Mouse (Mus musculus): Measurements from ENCODE around the gene Dao.

Dao gene

DNA sequence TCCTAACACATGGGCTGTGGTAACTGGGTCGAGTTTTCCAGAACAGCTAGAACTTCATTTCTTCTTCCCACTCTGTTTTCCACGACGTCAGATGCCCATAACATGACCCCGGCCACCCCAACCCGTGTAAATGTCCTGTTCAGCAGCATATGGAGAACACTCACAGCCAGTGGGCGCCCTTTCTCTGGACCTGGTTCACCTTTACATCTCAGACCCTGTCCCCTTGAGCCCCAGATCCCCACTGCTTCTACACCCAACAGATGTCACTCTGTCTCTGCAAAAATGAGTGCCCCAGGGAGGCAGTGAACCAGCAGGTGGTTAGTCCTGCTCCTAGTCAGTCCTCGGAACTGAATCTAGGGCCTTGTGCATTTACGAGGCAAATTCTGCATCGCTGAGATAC is 64.5 kb downstream of the Dao start:
- no peak for DNase-seq (ENCODE audit: low spot score in 2 of 2)

DNA sequence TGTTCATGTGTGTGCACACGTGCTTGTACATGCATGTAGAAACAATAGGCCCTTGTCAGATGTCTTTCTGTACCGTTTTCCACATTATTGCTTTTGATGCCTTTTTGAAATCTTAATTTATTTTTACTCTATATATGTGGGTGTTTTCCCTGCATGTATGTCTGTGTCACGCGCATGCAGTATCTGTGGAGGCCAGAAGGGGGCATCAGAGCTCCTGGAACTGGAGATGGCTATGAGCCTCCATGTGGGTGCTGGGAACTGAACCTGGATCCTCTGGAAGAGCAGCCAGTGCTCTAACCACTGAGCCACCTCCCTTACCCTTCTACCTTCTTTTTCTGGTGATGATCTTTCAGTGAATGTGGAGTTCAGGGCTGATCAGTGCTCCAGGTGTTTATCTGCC is 67.4 kb downstream of the Dao start:
- no peak for DNase-seq (ENCODE audit: low spot score in 2 of 2)

DNA sequence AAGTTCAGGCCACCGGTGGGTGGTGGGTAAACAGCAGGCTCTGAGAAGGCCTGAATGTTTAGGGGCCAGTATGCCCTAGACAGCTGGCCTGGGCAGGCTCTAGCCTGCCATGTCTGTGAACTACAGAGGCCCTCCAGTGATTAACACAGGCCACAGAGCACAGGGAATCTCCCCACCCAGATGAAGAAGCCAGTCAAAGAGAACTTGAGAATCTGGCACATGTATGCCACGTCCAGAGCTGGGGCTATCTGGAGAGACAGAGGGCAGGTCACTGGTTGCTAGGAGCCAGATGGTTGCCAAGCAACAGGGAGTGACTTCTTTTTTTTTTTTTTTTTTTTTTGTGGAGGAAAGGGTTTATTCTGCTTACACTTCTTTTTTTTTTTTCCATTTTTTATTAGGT is 68.8 kb downstream of the Dao start:
- DNase-seq (ENCODE audit: low spot score in 2 of 2): no peak

Measured in natural killer cell, adult 2 months (primary cell).